Mouse (Mus musculus): ENCODE results near the gene Akr7a5. TPM values are rescaled to one million over a fixed set of nuclear protein-coding genes. Genes with fewer than 3 reads are reported as not detected.

Akr7a5 gene
- polyA plus RNA-seq (2012; rRNA removed) = 71.9 and 74.0 TPM in 2 replicates

GRCm38 (mm10) chr4:139310171-139310898 is at the start of gene Akr7a5, which contains the start of gene Pqlc2:
Akr7a5 (plus strand) TSS chr4:139310744.
Pqlc2 (minus strand) TSS chr4:139310708.

GRCm38 (mm10) chr4:139351931-139352711 is 41.6 kb downstream of the Akr7a5 start, which contains the start of the genes Mrto4, Emc1 and Ubr4:
Mrto4 (minus strand) TSS chr4:139352576.
Emc1 (plus strand) TSS chr4:139352587.
Ubr4 (plus strand) TSS chr4:139352609.

Other genes starting within 250 kb of the Akr7a5 start
- 0.19 and 0.29 TPM in 2 replicates for gene Htr6, start 235.2 kb upstream of the Akr7a5 start, polyA plus RNA-seq (2012; rRNA removed)
- 210 and 301 TPM in 2 replicates for gene Nbl1, start 217.8 kb upstream of the Akr7a5 start, polyA plus RNA-seq (2012; rRNA removed)
- 32.4 and 37.6 TPM in 2 replicates for gene Minos1, start 179.6 kb upstream of the Akr7a5 start, polyA plus RNA-seq (2012; rRNA removed)
- gene Capzb, start 117.8 kb upstream of the Akr7a5 start, polyA plus RNA-seq (2012; rRNA removed) = 319 and 374 TPM in 2 replicates
- gene Pqlc2, start within 50 bp of the Akr7a5 start, polyA plus RNA-seq (2012; rRNA removed) = 30.1 and 35.3 TPM in 2 replicates
- 11.1 and 14.6 TPM in 2 replicates for gene Mrto4, start 41.8 kb downstream of the Akr7a5 start, polyA plus RNA-seq (2012; rRNA removed)
- 26.5 and 28.2 TPM in 2 replicates for gene Emc1, start 41.8 kb downstream of the Akr7a5 start, polyA plus RNA-seq (2012; rRNA removed)
- gene Ubr4, start 41.9 kb downstream of the Akr7a5 start, polyA plus RNA-seq (2012; rRNA removed) = 209 and 214 TPM in 2 replicates
- gene Iffo2, start 219.8 kb downstream of the Akr7a5 start, polyA plus RNA-seq (2012; rRNA removed) = 7.6 TPM in 2 replicates

All from colon, adult 2 months (tissue).